Mouse (Mus musculus): ENCODE data around the gene Cd3d. TPM values are rescaled to one million over a fixed set of nuclear protein-coding genes. Genes with fewer than 3 reads are reported as not detected.

Cd3d gene
- polyA plus RNA-seq, 1 experiment from 2014 or later: 0.37 TPM

- ATAC-seq (replicated peaks; ENCODE audit: low FRiP score, low read depth): no peak; the same call in 1 of the 2 replicates
- WGBS: 5% methylated on average over 3 of the region's 3 CpGs
- TF ChIP-seq CTCF (IDR thresholded peaks at IDR 0.05; ENCODE audit: low read depth): peak; percentile 95
Observed at GRCm38 (mm10) chr9:45022800-45023199, 41.2 kb downstream of the Cd3d start.

DNA sequence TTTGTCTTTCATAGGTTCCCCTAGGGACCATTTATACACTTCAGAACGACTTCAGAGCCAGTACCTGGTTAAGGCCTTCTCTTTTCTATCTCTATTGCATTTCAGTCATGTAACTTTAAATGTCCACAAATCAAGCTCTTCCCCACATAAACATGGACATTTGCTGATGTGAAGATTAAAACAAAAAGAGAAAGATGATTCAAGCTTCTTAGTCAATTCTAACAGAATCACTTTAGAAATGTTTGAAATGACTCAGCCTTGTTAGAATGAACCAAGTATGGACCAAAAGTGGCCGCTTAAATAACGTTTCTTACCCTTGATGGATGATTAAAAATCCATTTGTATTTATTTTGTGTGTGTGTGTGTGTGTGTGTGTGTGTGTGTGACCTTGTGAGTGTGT is 42.1 kb downstream of the Cd3d start:
- Histone ChIP-seq H3K27ac (no peak overlapping the region), H3K9me3 (replicated peaks; ENCODE audit: low read length) (no peaks in the 10 kb centered on the region), H3K4me2 (ENCODE audit: low read length) (no peak overlapping the region), H3K9ac (ENCODE audit: low read depth, low read length) (no peak overlapping the region), H3K4me1 (replicated peaks; ENCODE audit: insufficient read depth, low read length) (no peaks in the 10 kb centered on the region), H3K27me3 (ENCODE audit: insufficient read depth, low read length) (no peaks in the 10 kb centered on the region), H3K36me3 (ENCODE audit: insufficient read depth, low read length) (no peaks in the 10 kb centered on the region), H3K4me3 (replicated peaks; ENCODE audit: low read depth, low read length) (no peak overlapping the region)
- ATAC-seq (replicated peaks; ENCODE audit: low FRiP score, low read depth) (no peak), DNase-seq (ENCODE audit: low spot score) (no peak)
- WGBS: 63% methylated on average over 3 of the region's 3 CpGs
- TF ChIP-seq CTCF (IDR thresholded peaks at IDR 0.05; ENCODE audit: low read depth): no peak

More at GRCm38 (mm10) chr9:45022800-45023199, 41.2 kb downstream of the Cd3d start:
- no peaks in the 10 kb centered on the region for H3K4me1 ChIP-seq (replicated peaks; ENCODE audit: insufficient read depth, low read length)
- H3K9me3 ChIP-seq (replicated peaks; ENCODE audit: low read length): no peaks in the 10 kb centered on the region
- no peaks in the 10 kb centered on the region for H3K36me3 ChIP-seq (ENCODE audit: insufficient read depth, low read length)
- no peak overlapping the region for H3K9ac ChIP-seq (ENCODE audit: low read depth, low read length)
- H3K4me2 ChIP-seq (ENCODE audit: low read length): no peak overlapping the region
- H3K4me3 ChIP-seq (replicated peaks; ENCODE audit: low read depth, low read length): no peak overlapping the region
- no peak overlapping the region for H3K27ac ChIP-seq
- no peaks in the 10 kb centered on the region for H3K27me3 ChIP-seq (ENCODE audit: insufficient read depth, low read length)
- peak; percentile 82 for DNase-seq (ENCODE audit: low spot score)

- Histone ChIP-seq H3K27ac (no peak overlapping the region), H3K4me3 (replicated peaks; ENCODE audit: low read depth, low read length) (no peak overlapping the region), H3K4me2 (ENCODE audit: low read length) (no peak overlapping the region), H3K36me3 (ENCODE audit: insufficient read depth, low read length) (no peaks in the 10 kb centered on the region), H3K27me3 (ENCODE audit: insufficient read depth, low read length) (no peaks in the 10 kb centered on the region), H3K9ac (ENCODE audit: low read depth, low read length) (no peak overlapping the region), H3K9me3 (replicated peaks; ENCODE audit: low read length) (no peaks in the 10 kb centered on the region), H3K4me1 (replicated peaks; ENCODE audit: insufficient read depth, low read length) (no peaks in the 10 kb centered on the region)
- ATAC-seq (replicated peaks; ENCODE audit: low FRiP score, low read depth) (no peak), DNase-seq (ENCODE audit: low spot score) (no peak)
- 70% methylated on average over 2 of the region's 2 CpGs for WGBS
- TF ChIP-seq CTCF (IDR thresholded peaks at IDR 0.05; ENCODE audit: low read depth): no peak
Observed at GRCm38 (mm10) chr9:45024187-45024586, 42.6 kb downstream of the Cd3d start.

GRCm38 (mm10) chr9:45027376-45027775 is 45.8 kb downstream of the Cd3d start:
- 70% methylated on average over 8 of the region's 8 CpGs for WGBS
- H3K27ac ChIP-seq: no peak overlapping the region
- H3K36me3 ChIP-seq (ENCODE audit: insufficient read depth, low read length): no peaks in the 10 kb centered on the region
- DNase-seq (ENCODE audit: low spot score) (no peak), ATAC-seq (replicated peaks; ENCODE audit: low FRiP score, low read depth) (no peak)
- no peak overlapping the region for H3K4me3 ChIP-seq (replicated peaks; ENCODE audit: low read depth, low read length)
- no peaks in the 10 kb centered on the region for H3K27me3 ChIP-seq (ENCODE audit: insufficient read depth, low read length)
- TF ChIP-seq CTCF (IDR thresholded peaks at IDR 0.05; ENCODE audit: low read depth): no peak
- no peaks in the 10 kb centered on the region for H3K4me1 ChIP-seq (replicated peaks; ENCODE audit: insufficient read depth, low read length)
- no peak overlapping the region for H3K9ac ChIP-seq (ENCODE audit: low read depth, low read length)
- H3K9me3 ChIP-seq (replicated peaks; ENCODE audit: low read length): no peaks in the 10 kb centered on the region
- no peak overlapping the region for H3K4me2 ChIP-seq (ENCODE audit: low read length)

GRCm38 (mm10) chr9:45030341-45030740 is 48.8 kb downstream of the Cd3d start:
- TF ChIP-seq CTCF (IDR thresholded peaks at IDR 0.05; ENCODE audit: low read depth): no peak
- no peak overlapping the region for H3K4me3 ChIP-seq (replicated peaks; ENCODE audit: low read depth, low read length)
- H3K9ac ChIP-seq (ENCODE audit: low read depth, low read length): no peak overlapping the region
- H3K9me3 ChIP-seq (replicated peaks; ENCODE audit: low read length): no peaks in the 10 kb centered on the region
- H3K4me2 ChIP-seq (ENCODE audit: low read length): no peak overlapping the region
- no peaks in the 10 kb centered on the region for H3K36me3 ChIP-seq (ENCODE audit: insufficient read depth, low read length)
- ATAC-seq (replicated peaks; ENCODE audit: low FRiP score, low read depth): no peak
- no peak for DNase-seq (ENCODE audit: low spot score)
- WGBS: 60% methylated on average over 6 of the region's 6 CpGs
- H3K4me1 ChIP-seq (replicated peaks; ENCODE audit: insufficient read depth, low read length): no peaks in the 10 kb centered on the region
- no peaks in the 10 kb centered on the region for H3K27me3 ChIP-seq (ENCODE audit: insufficient read depth, low read length)
- no peak overlapping the region for H3K27ac ChIP-seq

DNA sequence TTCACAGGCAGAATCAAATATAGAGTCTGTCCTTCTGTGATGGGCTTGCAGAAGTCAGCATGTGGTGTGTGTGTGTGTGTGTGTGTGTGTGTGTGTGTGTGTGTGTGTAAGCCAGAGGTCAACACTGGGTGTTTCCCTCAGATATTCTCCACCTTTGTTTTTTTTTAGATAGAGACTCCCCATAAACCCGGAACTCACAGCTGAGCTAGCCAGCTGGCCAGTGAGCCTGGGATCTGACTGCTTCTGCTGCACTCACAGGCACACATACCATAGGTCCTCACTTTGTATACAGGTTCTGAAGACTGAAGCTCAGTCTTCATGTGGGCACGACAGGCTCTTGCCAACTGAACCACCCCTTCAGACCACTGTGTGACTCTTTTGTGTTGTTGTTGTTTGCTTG is 50.7 kb downstream of the Cd3d start:
- ATAC-seq (replicated peaks; ENCODE audit: low FRiP score, low read depth): no peak
- Histone ChIP-seq H3K36me3 (ENCODE audit: insufficient read depth, low read length) (no peaks in the 10 kb centered on the region), H3K9me3 (replicated peaks; ENCODE audit: low read length) (no peaks in the 10 kb centered on the region), H3K9ac (ENCODE audit: low read depth, low read length) (no peak overlapping the region), H3K27ac (no peak overlapping the region), H3K4me1 (replicated peaks; ENCODE audit: insufficient read depth, low read length) (no peaks in the 10 kb centered on the region), H3K4me3 (replicated peaks; ENCODE audit: low read depth, low read length) (no peak overlapping the region), H3K4me2 (ENCODE audit: low read length) (no peak overlapping the region), H3K27me3 (ENCODE audit: insufficient read depth, low read length) (no peaks in the 10 kb centered on the region)
- no peak for TF ChIP-seq CTCF (IDR thresholded peaks at IDR 0.05; ENCODE audit: low read depth)
- WGBS: 70% methylated on average over 2 of the region's 2 CpGs
- DNase-seq (ENCODE audit: low spot score): no peak

DNA sequence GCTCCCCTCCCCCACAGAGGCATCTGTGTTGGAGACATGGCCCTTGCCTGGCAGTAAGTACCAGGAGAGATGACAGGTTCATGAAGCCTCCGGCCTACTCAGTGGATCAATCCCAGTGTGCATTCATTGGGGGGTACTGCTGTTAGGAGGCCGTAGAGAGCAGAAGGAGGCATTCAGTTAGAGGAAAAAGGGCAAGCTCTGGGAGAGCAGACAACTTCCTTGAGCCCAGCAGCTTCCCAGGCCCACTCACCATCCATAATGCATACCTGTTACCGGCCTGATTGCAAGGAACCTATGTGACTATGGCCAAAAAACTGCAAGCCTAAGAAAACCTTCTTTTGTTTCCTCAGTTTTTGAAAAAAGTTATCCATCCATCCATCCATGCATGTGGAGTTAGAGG is 52.9 kb downstream of the Cd3d start:
- no peak for ATAC-seq (replicated peaks; ENCODE audit: low FRiP score, low read depth)
- no peak for DNase-seq (ENCODE audit: low spot score)
- Histone ChIP-seq H3K27me3 (ENCODE audit: insufficient read depth, low read length) (no peaks in the 10 kb centered on the region), H3K9ac (ENCODE audit: low read depth, low read length) (no peak overlapping the region), H3K4me2 (ENCODE audit: low read length) (no peak overlapping the region), H3K4me1 (replicated peaks; ENCODE audit: insufficient read depth, low read length) (no peaks in the 10 kb centered on the region), H3K36me3 (ENCODE audit: insufficient read depth, low read length) (no peaks in the 10 kb centered on the region), H3K9me3 (replicated peaks; ENCODE audit: low read length) (no peaks in the 10 kb centered on the region), H3K27ac (no peak overlapping the region), H3K4me3 (replicated peaks; ENCODE audit: low read depth, low read length) (no peak overlapping the region)
- WGBS: 90% methylated on average over 3 of the region's 3 CpGs
- no peak for TF ChIP-seq CTCF (IDR thresholded peaks at IDR 0.05; ENCODE audit: low read depth)

Other genes with a start within 250 kb of the Cd3d start
- 24.2 and 24.4 TPM in 2 replicates for gene Phldb1, start 246.6 kb upstream of the Cd3d start, polyA plus RNA-seq (2015; fragmentation: Nextera tagmentation; extraction: Ambion mirVana)
- 135 and 149 TPM in 2 replicates for gene Arcn1, start 213.9 kb upstream of the Cd3d start, polyA plus RNA-seq (2015; fragmentation: Nextera tagmentation; extraction: Ambion mirVana)
- gene Ift46, start 213.9 kb upstream of the Cd3d start, polyA plus RNA-seq (2015; fragmentation: Nextera tagmentation; extraction: Ambion mirVana): 98.3 and 109 TPM in 2 replicates
- gene Tmem25, start 182.5 kb upstream of the Cd3d start, polyA plus RNA-seq (2015; fragmentation: Nextera tagmentation; extraction: Ambion mirVana): 36.0 and 38.0 TPM in 2 replicates
- gene Ttc36, start 178.7 kb upstream of the Cd3d start, polyA plus RNA-seq (2015; fragmentation: Nextera tagmentation; extraction: Ambion mirVana): 514 and 515 TPM in 2 replicates
- 6.6 and 9.5 TPM in 2 replicates for gene Kmt2a, start 100.5 kb upstream of the Cd3d start, polyA plus RNA-seq (2015; fragmentation: Nextera tagmentation; extraction: Ambion mirVana)
- 1,237 and 1,429 TPM in 2 replicates for gene Atp5l, start 61.0 kb upstream of the Cd3d start, polyA plus RNA-seq (2015; fragmentation: Nextera tagmentation; extraction: Ambion mirVana)
- 18.6 and 22.1 TPM in 2 replicates for gene Ube4a, start 16.2 kb upstream of the Cd3d start, polyA plus RNA-seq (2015; fragmentation: Nextera tagmentation; extraction: Ambion mirVana)
- 0.26 TPM in 1 of 2 replicates, not detected in the other for gene Cd3g, start 1.4 kb upstream of the Cd3d start, polyA plus RNA-seq (2015; fragmentation: Nextera tagmentation; extraction: Ambion mirVana)
- gene Cd3e, start 27.8 kb downstream of the Cd3d start, polyA plus RNA-seq (2015; fragmentation: Nextera tagmentation; extraction: Ambion mirVana): 0.08 TPM in 1 of 2 replicates, not detected in the other
- 21.8 and 23.1 TPM in 2 replicates for gene Mpzl2, start 58.0 kb downstream of the Cd3d start, polyA plus RNA-seq (2015; fragmentation: Nextera tagmentation; extraction: Ambion mirVana)
- 2.7 and 3.5 TPM in 2 replicates for gene Mpzl3, start 73.4 kb downstream of the Cd3d start, polyA plus RNA-seq (2015; fragmentation: Nextera tagmentation; extraction: Ambion mirVana)
- 0.61 and 0.70 TPM in 2 replicates for gene Jaml, start 97.4 kb downstream of the Cd3d start, polyA plus RNA-seq (2015; fragmentation: Nextera tagmentation; extraction: Ambion mirVana)
- 2.4 and 2.8 TPM in 2 replicates for gene Scn2b, start 136.0 kb downstream of the Cd3d start, polyA plus RNA-seq (2015; fragmentation: Nextera tagmentation; extraction: Ambion mirVana)
- 4.3 and 4.6 TPM in 2 replicates for gene Scn4b, start 156.6 kb downstream of the Cd3d start, polyA plus RNA-seq (2015; fragmentation: Nextera tagmentation; extraction: Ambion mirVana)
- 0.08 TPM in 1 of 2 replicates, not detected in the other for gene BC049352, start 200.2 kb downstream of the Cd3d start, polyA plus RNA-seq (2015; fragmentation: Nextera tagmentation; extraction: Ambion mirVana)
- 0.36 and 0.46 TPM in 2 replicates for gene Tmprss4, start 222.3 kb downstream of the Cd3d start, polyA plus RNA-seq (2015; fragmentation: Nextera tagmentation; extraction: Ambion mirVana)